ENCODE assay signal across 8 mouse cellular contexts in the genomic region with DNA sequence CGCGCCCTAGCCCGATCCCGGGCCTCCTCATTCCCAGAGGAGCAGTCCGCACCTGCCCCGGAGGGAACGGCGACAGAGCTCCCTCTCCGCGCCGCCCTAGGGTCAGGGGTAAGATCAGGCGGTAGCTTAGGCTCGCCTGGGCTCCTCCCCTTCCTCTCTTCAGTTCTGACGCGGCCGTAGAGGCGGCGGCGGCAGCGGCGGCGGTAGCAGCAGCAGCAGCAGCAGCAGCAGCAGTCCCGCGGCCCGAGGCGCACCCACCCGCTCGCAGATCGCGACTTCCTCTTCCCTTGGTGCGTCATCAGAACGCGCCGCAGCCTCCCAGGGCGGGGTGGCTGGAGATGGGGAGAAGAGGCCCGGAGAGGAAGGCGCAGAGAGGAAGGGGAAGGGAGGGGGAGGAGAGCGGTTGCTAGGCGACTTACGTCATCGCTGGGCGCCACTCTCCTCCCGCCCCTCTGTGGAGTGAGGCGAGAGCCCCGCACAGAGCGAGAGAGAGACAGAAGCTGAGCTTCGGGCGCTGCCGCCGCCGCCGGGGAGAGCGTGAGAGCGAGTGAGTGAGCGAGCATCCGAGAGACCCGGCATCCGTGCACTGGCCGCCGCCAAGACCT. TPM values are rescaled to one million over a fixed set of nuclear protein-coding genes. Genes with fewer than 3 reads are reported as not detected.
DNase-seq lines count a peak whose midpoint lies in the region; ATAC-seq lines count a peak whose summit lies in the region.

No protein-coding gene starts in this region.

- no peaks in the 10 kb centered on the region for H3K36me3 ChIP-seq in hindbrain, embryonic 16.5 days (ENCODE audit: control insufficient read depth, insufficient read depth, low read length)
- H3K36me3 ChIP-seq in macrophage (ENCODE audit: inconsistent target) = no peaks in the 10 kb centered on the region

- ATAC-seq in hindbrain, embryonic 16.5 days = peak; percentile 99

- H3K4me1 ChIP-seq in hindbrain, embryonic 16.5 days (ENCODE audit: control insufficient read depth, insufficient read depth, low read depth, low read length) = peaks cover 18% of the 10 kb centered on the region

- under 1% methylated on average over 45 of the region's 60 CpGs for WGBS in hindbrain, embryonic 16.5 days
- WGBS in macrophage (ENCODE audit: missing documents) = under 1% methylated on average over 39 of the region's 60 CpGs

- H3K4me3 ChIP-seq in hindbrain, embryonic 16.5 days (ENCODE audit: low read length) = peak overlapping the region; percentile 99
- H3K4me3 ChIP-seq in macrophage (ENCODE audit: inconsistent target) = peak overlapping the region; percentile 90

- H3K27ac ChIP-seq in hindbrain, embryonic 16.5 days (ENCODE audit: low read depth, low read length) = peak overlapping the region; percentile 95
- peak overlapping the region; percentile 91 for H3K27ac ChIP-seq in macrophage

- H3K4me2 ChIP-seq in hindbrain, embryonic 16.5 days (ENCODE audit: low read length) = peak overlapping the region; percentile 100

- peak; percentile 98 for DNase-seq in WW6 (ENCODE audit: low read depth, low spot score)
- DNase-seq in cerebellum, postnatal 4 days (ENCODE audit: low spot score in 2 of 2) = peak; percentile 99 to 100
- peak; percentile 100 for DNase-seq in gastrocnemius, adult 18-20 months (ENCODE audit: low spot score)
- peak; percentile 100 for DNase-seq in left cerebral cortex, adult 18-20 months (ENCODE audit: low spot score in 2 of 2)
- peak; percentile 100 for DNase-seq in right cerebral cortex, adult 18-20 months
- DNase-seq in urinary bladder, postnatal 10 days (ENCODE audit: low spot score) = peak; percentile 100

- peaks cover 53% of the 10 kb centered on the region for H3K79me2 ChIP-seq in macrophage (ENCODE audit: inconsistent target)

- H3K27me3 ChIP-seq in hindbrain, embryonic 16.5 days (replicated peaks; ENCODE audit: control insufficient read depth, insufficient read depth, low read length) = no peaks in the 10 kb centered on the region

- H3K9me3 ChIP-seq in hindbrain, embryonic 16.5 days (ENCODE audit: control insufficient read depth, low read length) = no peaks in the 10 kb centered on the region

- H3K9ac ChIP-seq in hindbrain, embryonic 16.5 days (ENCODE audit: low read depth, low read length) = peak overlapping the region; percentile 94

RNA-seq across cellular contexts. Expression of a gene that starts 0.8 kb away (rescaled TPM):
- 10 to 100 TPM; 21.9 to 23.9 TPM for total RNA-seq in gastrocnemius, adult 18-20 months (2021)
- 35.2 and 39.3 TPM in 2 replicates for polyA plus RNA-seq in hindbrain, embryonic 16.5 days (2015; fragmentation: Nextera tagmentation; extraction: Ambion mirVana)
- 100 to 1,000 TPM; 224 to 233 TPM for total RNA-seq in left cerebral cortex, adult 18-20 months (2021)
- 10 to 100 TPM; 12.8 to 96.2 (median 58.5) TPM for total RNA-seq in macrophage (2018; cell fraction: chromatin; rRNA removed)
- 10 to 100 TPM in 25 of 26 experiments, 1 to 10 TPM in 1; 7.7 to 33.3 (median 20.9) TPM for total RNA-seq in macrophage (2018; cell fraction: cytosol; rRNA removed)
- total RNA-seq in macrophage (2018; cell fraction: nucleus; rRNA removed) = 10 to 100 TPM; 20.8 to 79.1 (median 49.0) TPM
- polyA plus RNA-seq in macrophage (2018) = 8.8 to 24.4 TPM (median 13.3 TPM) in 3 replicates

Comparison
In these comparisons a context has a peak if more than half of its experiments do, and no peak if none do; other contexts are left out.
1. Peak in every context shown above with its lines: DNase-seq, ATAC-seq, H3K4me3 ChIP-seq and H3K27ac ChIP-seq.
2. RNA of a gene that starts 0.8 kb away (total RNA-seq): 224 to 233 TPM in left cerebral cortex, adult 18-20 months; 21.9 to 23.9 TPM in gastrocnemius, adult 18-20 months; every median in the first group is over 4 times any median in the second.